ENCODE assay signal across 10 mouse cellular contexts in genomic region chr11:4636782-4637342, GRCm38 (mm10). TPM values are rescaled to one million over a fixed set of nuclear protein-coding genes. Genes with fewer than 3 reads are reported as not detected.
DNase-seq lines count a peak whose midpoint lies in the region; ATAC-seq lines count a peak whose summit lies in the region.
"Had no signal": no experiment of that assay in that cellular context is flagged by ENCODE, and none has a peak within 500 bp of the region (broad histone marks: within the 10 kb centered on the region; RNA-seq: fewer than 3 reads in every experiment).

No protein-coding gene starts in this region.

- 57% methylated on average over 5 of the region's 5 CpGs for WGBS in heart, embryonic 14.5 days
- WGBS in hindbrain, embryonic 10.5 days, result 62% methylated on average over 5 of the region's 5 CpGs

- H3K36me3 ChIP-seq in heart, embryonic 14.5 days (ENCODE audit: control insufficient read depth, insufficient read depth, low read length), result no peaks in the 10 kb centered on the region; the same call in 1 of the 2 replicates
- peaks cover 16% of the 10 kb centered on the region for H3K36me3 ChIP-seq in hindbrain, embryonic 10.5 days

- peaks cover 0 to 15% of the 10 kb centered on the region in 2 experiments; a peak in 2 of 4 replicates for H3K4me1 ChIP-seq in heart, embryonic 14.5 days (ENCODE audit: control insufficient read depth in 2 of 2, insufficient read depth in 2 of 2, low read length in 2 of 2)
- H3K4me1 ChIP-seq in hindbrain, embryonic 10.5 days (replicated peaks), result peaks cover 25% of the 10 kb centered on the region

- H3K9ac ChIP-seq in heart, embryonic 14.5 days (ENCODE audit: low read length), result peak overlapping the region; percentile 82; the same call in 1 of the 2 replicates

- no peaks in the 10 kb centered on the region for H3K9me3 ChIP-seq in heart, embryonic 14.5 days (ENCODE audit: control insufficient read depth, low read length)
- no peaks in the 10 kb centered on the region for H3K9me3 ChIP-seq in hindbrain, embryonic 10.5 days
- H3K9me3 ChIP-seq: G1E had no signal

- ATAC-seq in heart, embryonic 14.5 days (ENCODE audit: insufficient number of reproducible peaks, insufficient read depth, low FRiP score, low read depth), result no peak
- peak; percentile 25; the same call in 1 of the 2 replicates for ATAC-seq in megakaryocyte-erythroid progenitor cell, adult 5-6 weeks (replicated peaks; ENCODE audit: low FRiP score, low TSS enrichment, poor library complexity, severe bottlenecking)

- H3K27ac ChIP-seq in heart, embryonic 14.5 days (replicated peaks in 1 of 2; ENCODE audit: control insufficient read depth in 1 of 2, insufficient read depth in 1 of 2, low read depth in 2 of 2, low read length in 2 of 2), result peak overlapping the region; percentile 46 to 65; a peak in 2 of 4 replicates
- H3K27ac ChIP-seq in hindbrain, embryonic 10.5 days, result peak overlapping the region; percentile 87

- peak overlapping the region in 1 of 2 experiments; percentile 88; a peak in 3 of 4 replicates for H3K4me3 ChIP-seq in heart, embryonic 14.5 days (ENCODE audit: control insufficient read depth in 1 of 2, insufficient read depth in 1 of 2, low read depth in 1 of 2, low read length in 2 of 2)
- H3K4me3 ChIP-seq in hindbrain, embryonic 10.5 days, result peak overlapping the region; percentile 89

- no peaks in the 10 kb centered on the region for H3K27me3 ChIP-seq in heart, embryonic 14.5 days (ENCODE audit: control insufficient read depth, insufficient read depth, low read length)
- no peaks in the 10 kb centered on the region for H3K27me3 ChIP-seq in hindbrain, embryonic 10.5 days (ENCODE audit: insufficient read depth, poor library complexity, severe bottlenecking)

- intact Hi-C loops in heart, postnatal 14 days (cut with DNase I), result loop anchor here (5.0 kb wide), 2 partner anchors 45 to 115 kb away; partner anchors contain the start of gene Mtmr3

- no peak for DNase-seq in heart, postnatal 14 days
- DNase-seq in adipocyte (ENCODE audit: low spot score), result peak; percentile 48
- DNase-seq in hindbrain, embryonic 10.5 days (ENCODE audit: low spot score), result no peak
- DNase-seq in ovary, postnatal 14 days (ENCODE audit: low spot score), result no peak
- no peak for DNase-seq in ovary, postnatal 36 days (ENCODE audit: low spot score)
- DNase-seq in B cell, adult 2 months, result no peak

- H3K4me2 ChIP-seq in heart, embryonic 14.5 days (ENCODE audit: low read length), result peak overlapping the region; percentile 90

RNA-seq across cellular contexts. Expression of gene Ascc2, which starts 0.7 kb away (rescaled TPM):
- polyA plus RNA-seq in heart, embryonic 14.5 days (2014; fragmentation: Nextera tagmentation; extraction: Ambion mirVana), result 19.0 and 22.0 TPM in 2 replicates
- total RNA-seq in heart, postnatal 14 days (2021), result 10 to 100 TPM; 14.1 to 14.9 TPM
- polyA plus RNA-seq in hindbrain, embryonic 10.5 days (2016; fragmentation: Nextera tagmentation; extraction: Ambion mirVana), result 33.9 and 35.9 TPM in 2 replicates
- total RNA-seq in megakaryocyte-erythroid progenitor cell, adult 5-6 weeks (2014; fragmentation: Nextera tagmentation), result 29.8 and 44.7 TPM in 2 replicates
- total RNA-seq in megakaryocyte-erythroid progenitor cell, adult 5-6 weeks (2017), result 20.7 and 22.6 TPM in 2 replicates

RNA-seq across cellular contexts. Expression of gene Gm11032, which starts 17.0 kb away (rescaled TPM):
- polyA plus RNA-seq in heart, embryonic 14.5 days (2014; fragmentation: Nextera tagmentation; extraction: Ambion mirVana), result not detected in 2 replicates
- not detected for total RNA-seq in heart, postnatal 14 days (2021)
- not detected in 2 replicates for polyA plus RNA-seq in hindbrain, embryonic 10.5 days (2016; fragmentation: Nextera tagmentation; extraction: Ambion mirVana)
- total RNA-seq in megakaryocyte-erythroid progenitor cell, adult 5-6 weeks (2014; fragmentation: Nextera tagmentation), result not detected in 2 replicates
- not detected in 2 replicates for total RNA-seq in megakaryocyte-erythroid progenitor cell, adult 5-6 weeks (2017)
- total RNA-seq: G1E; gastrocnemius, postnatal 14 days had no signal
- polyA plus RNA-seq: G1E had no signal

RNA-seq across cellular contexts. Expression of gene Mtmr3, which starts 42.2 kb away (rescaled TPM):
- polyA plus RNA-seq in heart, embryonic 14.5 days (2014; fragmentation: Nextera tagmentation; extraction: Ambion mirVana), result 24.6 and 25.5 TPM in 2 replicates
- 10 to 100 TPM; 48.7 to 50.7 TPM for total RNA-seq in heart, postnatal 14 days (2021)
- polyA plus RNA-seq in hindbrain, embryonic 10.5 days (2016; fragmentation: Nextera tagmentation; extraction: Ambion mirVana), result 28.1 and 31.7 TPM in 2 replicates
- total RNA-seq in megakaryocyte-erythroid progenitor cell, adult 5-6 weeks (2014; fragmentation: Nextera tagmentation), result 34.7 and 43.1 TPM in 2 replicates
- 29.1 and 41.1 TPM in 2 replicates for total RNA-seq in megakaryocyte-erythroid progenitor cell, adult 5-6 weeks (2017)
